Mouse (Mus musculus) olfactory bulb, adult 2 months (tissue): ENCODE measurements around the gene Cmtm7.

Experiments used
- CTCF ChIP-seq: fragments of 200-500 bp; IDR thresholded peaks from 2 replicates; pipeline ENCODE4 v1.5.1; 2012; ENCODE audit warnings: low read depth, mild to moderate bottlenecking, low read length, moderate library complexity; ENCODE audit not compliant: insufficient read depth
- POLR2A ChIP-seq: fragments of 200-500 bp; IDR thresholded peaks from 2 replicates; pipeline ENCODE4 v1.6.1; 2012; ENCODE audit warnings: mild to moderate bottlenecking, low read depth, low read length, moderate library complexity; ENCODE audit not compliant: insufficient read depth

GRCm38 (mm10) chr9:114716677-114717331, 64.9 kb downstream of the Cmtm7 start:
- no peak for TF ChIP-seq CTCF
- no peak for TF ChIP-seq POLR2A
